Mouse (Mus musculus): ENCODE measurements around the gene Kdm1b. TPM values are rescaled to one million over a fixed set of nuclear protein-coding genes. Genes with fewer than 3 reads are reported as not detected.

The Kdm1b gene
- polyA plus RNA-seq, 1 experiment from 2014 or later = 7.5 TPM

DNA sequence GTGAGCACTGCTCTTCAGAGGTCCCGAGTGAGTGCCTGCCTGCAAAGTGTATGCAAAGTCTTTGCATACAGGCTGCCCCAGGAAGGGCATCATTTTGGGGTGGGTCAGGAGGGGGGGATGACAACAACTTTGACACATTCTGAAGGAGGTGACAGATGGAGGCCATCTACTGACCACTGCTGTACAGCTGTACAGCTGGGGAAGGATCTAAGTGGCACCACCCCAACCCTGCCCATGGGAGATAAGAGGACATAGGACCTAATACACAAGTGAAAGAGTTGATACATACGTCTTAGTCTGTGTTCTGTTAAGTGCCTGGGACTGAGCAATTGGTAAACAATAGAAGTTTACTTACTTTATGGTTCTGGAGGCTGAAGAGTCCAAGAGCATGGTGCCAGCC lies 65.9 kb downstream of the Kdm1b start:
- WGBS = 67% methylated on average over 2 of the region's 2 CpGs
- H3K36me3 ChIP-seq (ENCODE audit: control insufficient read depth, insufficient read depth, low read length) = no peaks in the 10 kb centered on the region
- no peak overlapping the region for H3K4me2 ChIP-seq (ENCODE audit: low read length)
- H3K4me1 ChIP-seq (ENCODE audit: control insufficient read depth in 2 of 2, insufficient read depth in 2 of 2, low read length in 2 of 2) = peaks cover 14 to 51% of the 10 kb centered on the region in 2 experiments
- no peak overlapping the region for H3K4me3 ChIP-seq (ENCODE audit: control insufficient read depth in 1 of 2, insufficient read depth in 1 of 2, low read depth in 1 of 2, low read length in 2 of 2)
- no peaks in the 10 kb centered on the region for H3K27me3 ChIP-seq (ENCODE audit: control insufficient read depth, insufficient read depth, low read length)
- H3K9me3 ChIP-seq (ENCODE audit: control insufficient read depth, low read length) = no peaks in the 10 kb centered on the region
- no peak overlapping the region for H3K27ac ChIP-seq (replicated peaks in 1 of 2; ENCODE audit: control insufficient read depth in 1 of 2, insufficient read depth in 1 of 2, low read depth in 2 of 2, low read length in 2 of 2)
- no peak overlapping the region for H3K9ac ChIP-seq (ENCODE audit: low read length)
- no peak for ATAC-seq (ENCODE audit: insufficient number of reproducible peaks, insufficient read depth, low FRiP score, low read depth)

- H3K9me3 ChIP-seq (ENCODE audit: control insufficient read depth, low read length) = no peaks in the 10 kb centered on the region
- no peaks in the 10 kb centered on the region for H3K36me3 ChIP-seq (ENCODE audit: control insufficient read depth, insufficient read depth, low read length)
- H3K4me3 ChIP-seq (ENCODE audit: control insufficient read depth in 1 of 2, insufficient read depth in 1 of 2, low read depth in 1 of 2, low read length in 2 of 2) = no peak overlapping the region
- no peaks in the 10 kb centered on the region for H3K27me3 ChIP-seq (ENCODE audit: control insufficient read depth, insufficient read depth, low read length)
- H3K27ac ChIP-seq (replicated peaks in 1 of 2; ENCODE audit: control insufficient read depth in 1 of 2, insufficient read depth in 1 of 2, low read depth in 2 of 2, low read length in 2 of 2) = 0 out of 4 replicates have a peak overlapping the region, but pooled peaks of 1 of the 2 experiments have one; percentile 11
- ATAC-seq (ENCODE audit: insufficient number of reproducible peaks, insufficient read depth, low FRiP score, low read depth) = no peak
- no peak overlapping the region for H3K9ac ChIP-seq (ENCODE audit: low read length)
- H3K4me1 ChIP-seq (ENCODE audit: control insufficient read depth in 2 of 2, insufficient read depth in 2 of 2, low read length in 2 of 2) = peaks cover 13 to 49% of the 10 kb centered on the region in 2 experiments
- WGBS = 57% methylated on average over 3 of the region's 3 CpGs
- H3K4me2 ChIP-seq (ENCODE audit: low read length) = no peak overlapping the region; the same call in 1 of the 2 replicates
Observed at GRCm38 (mm10) chr13:47111185-47111584, 67.9 kb downstream of the Kdm1b start.

GRCm38 (mm10) chr13:47112056-47112455 lies 68.8 kb downstream of the Kdm1b start:
- Histone ChIP-seq H3K9ac (ENCODE audit: low read length) (no peak overlapping the region), H3K27ac (replicated peaks in 1 of 2; ENCODE audit: control insufficient read depth in 1 of 2, insufficient read depth in 1 of 2, low read depth in 2 of 2, low read length in 2 of 2) (no peak overlapping the region), H3K4me3 (ENCODE audit: control insufficient read depth in 1 of 2, insufficient read depth in 1 of 2, low read depth in 1 of 2, low read length in 2 of 2) (no peak overlapping the region), H3K27me3 (ENCODE audit: control insufficient read depth, insufficient read depth, low read length) (no peaks in the 10 kb centered on the region), H3K9me3 (ENCODE audit: control insufficient read depth, low read length) (no peaks in the 10 kb centered on the region), H3K4me1 (ENCODE audit: control insufficient read depth in 2 of 2, insufficient read depth in 2 of 2, low read length in 2 of 2) (peaks cover 13 to 46% of the 10 kb centered on the region in 2 experiments), H3K36me3 (ENCODE audit: control insufficient read depth, insufficient read depth, low read length) (no peaks in the 10 kb centered on the region), H3K4me2 (ENCODE audit: low read length) (no peak overlapping the region)
- no peak for ATAC-seq (ENCODE audit: insufficient number of reproducible peaks, insufficient read depth, low FRiP score, low read depth)
- WGBS = 80% methylated on average over 3 of the region's 3 CpGs

DNA sequence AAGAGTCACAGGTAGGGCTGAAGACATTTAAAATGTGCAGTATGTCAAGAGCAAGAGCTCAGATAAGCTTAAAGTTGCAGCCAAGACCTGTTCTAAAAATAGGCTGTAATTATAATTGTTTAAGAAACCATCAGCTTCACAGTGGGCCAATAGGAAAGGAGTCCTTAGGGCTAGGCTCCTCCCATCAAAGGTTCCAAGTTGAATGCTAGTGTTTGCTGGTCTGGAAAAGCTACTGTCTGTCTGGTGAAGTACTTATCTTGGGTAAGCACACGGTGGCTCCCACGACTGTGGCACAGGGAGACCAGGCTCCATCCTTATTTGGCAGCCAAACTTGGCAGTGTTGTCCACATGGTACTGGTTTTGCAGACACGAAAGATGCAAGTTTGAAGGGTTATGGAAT lies 69.6 kb downstream of the Kdm1b start:
- no peak overlapping the region for H3K4me3 ChIP-seq (ENCODE audit: control insufficient read depth in 1 of 2, insufficient read depth in 1 of 2, low read depth in 1 of 2, low read length in 2 of 2)
- H3K4me2 ChIP-seq (ENCODE audit: low read length) = no peak overlapping the region
- peak overlapping the region; percentile 37; a peak in 3 of 4 replicates for H3K27ac ChIP-seq (replicated peaks in 1 of 2; ENCODE audit: control insufficient read depth in 1 of 2, insufficient read depth in 1 of 2, low read depth in 2 of 2, low read length in 2 of 2)
- no peaks in the 10 kb centered on the region for H3K36me3 ChIP-seq (ENCODE audit: control insufficient read depth, insufficient read depth, low read length)
- WGBS = 21% methylated on average over 3 of the region's 3 CpGs
- H3K27me3 ChIP-seq (ENCODE audit: control insufficient read depth, insufficient read depth, low read length) = no peaks in the 10 kb centered on the region
- no peak for ATAC-seq (ENCODE audit: insufficient number of reproducible peaks, insufficient read depth, low FRiP score, low read depth)
- H3K4me1 ChIP-seq (ENCODE audit: control insufficient read depth in 2 of 2, insufficient read depth in 2 of 2, low read length in 2 of 2) = peaks cover 13 to 40% of the 10 kb centered on the region in 2 experiments
- no peak overlapping the region for H3K9ac ChIP-seq (ENCODE audit: low read length)
- H3K9me3 ChIP-seq (ENCODE audit: control insufficient read depth, low read length) = no peaks in the 10 kb centered on the region

DNA sequence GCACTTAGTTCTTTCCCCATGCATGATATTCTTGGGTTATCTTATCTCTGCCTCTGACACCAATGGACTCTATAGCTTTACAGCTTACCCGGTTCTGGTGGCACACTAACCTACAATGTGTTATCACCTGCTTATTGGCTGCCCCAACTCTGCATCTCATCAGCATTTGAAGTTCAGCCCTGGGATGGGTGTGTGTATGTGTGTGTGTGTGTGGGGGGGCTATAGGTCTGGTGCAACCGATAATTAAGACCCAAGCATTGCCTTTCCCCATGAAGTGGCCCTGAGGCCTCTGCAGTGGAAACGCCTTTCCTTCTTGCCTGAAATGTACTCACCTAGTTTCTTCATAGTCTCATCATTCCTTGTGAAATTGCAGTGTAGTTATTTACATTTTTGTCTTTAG lies 72.7 kb downstream of the Kdm1b start:
- H3K9ac ChIP-seq (ENCODE audit: low read length) = no peak overlapping the region
- H3K4me1 ChIP-seq (ENCODE audit: control insufficient read depth in 2 of 2, insufficient read depth in 2 of 2, low read length in 2 of 2) = peaks cover 13 to 33% of the 10 kb centered on the region in 2 experiments
- no peaks in the 10 kb centered on the region for H3K27me3 ChIP-seq (ENCODE audit: control insufficient read depth, insufficient read depth, low read length)
- 69% methylated on average over 3 of the region's 3 CpGs for WGBS
- H3K4me2 ChIP-seq (ENCODE audit: low read length) = no peak overlapping the region
- H3K27ac ChIP-seq (replicated peaks in 1 of 2; ENCODE audit: control insufficient read depth in 1 of 2, insufficient read depth in 1 of 2, low read depth in 2 of 2, low read length in 2 of 2) = no peak overlapping the region
- no peaks in the 10 kb centered on the region for H3K36me3 ChIP-seq (ENCODE audit: control insufficient read depth, insufficient read depth, low read length)
- no peak for ATAC-seq (ENCODE audit: insufficient number of reproducible peaks, insufficient read depth, low FRiP score, low read depth)
- H3K4me3 ChIP-seq (ENCODE audit: control insufficient read depth in 1 of 2, insufficient read depth in 1 of 2, low read depth in 1 of 2, low read length in 2 of 2) = no peak overlapping the region
- H3K9me3 ChIP-seq (ENCODE audit: control insufficient read depth, low read length) = no peaks in the 10 kb centered on the region

- Histone ChIP-seq H3K4me3 (ENCODE audit: control insufficient read depth in 1 of 2, insufficient read depth in 1 of 2, low read depth in 1 of 2, low read length in 2 of 2) (no peak overlapping the region), H3K9ac (ENCODE audit: low read length) (no peak overlapping the region), H3K27me3 (ENCODE audit: control insufficient read depth, insufficient read depth, low read length) (no peaks in the 10 kb centered on the region), H3K9me3 (ENCODE audit: control insufficient read depth, low read length) (no peaks in the 10 kb centered on the region), H3K36me3 (ENCODE audit: control insufficient read depth, insufficient read depth, low read length) (no peaks in the 10 kb centered on the region), H3K4me1 (ENCODE audit: control insufficient read depth in 2 of 2, insufficient read depth in 2 of 2, low read length in 2 of 2) (peaks cover 8 to 29% of the 10 kb centered on the region in 2 experiments), H3K4me2 (ENCODE audit: low read length) (peak overlapping the region; percentile 79; the same call in 1 of the 2 replicates), H3K27ac (replicated peaks in 1 of 2; ENCODE audit: control insufficient read depth in 1 of 2, insufficient read depth in 1 of 2, low read depth in 2 of 2, low read length in 2 of 2) (no peak overlapping the region)
- no peak for ATAC-seq (ENCODE audit: insufficient number of reproducible peaks, insufficient read depth, low FRiP score, low read depth)
- WGBS = 45% methylated on average over 12 of the region's 12 CpGs
Observed at GRCm38 (mm10) chr13:47121333-47121889, 78.1 kb downstream of the Kdm1b start.

DNA sequence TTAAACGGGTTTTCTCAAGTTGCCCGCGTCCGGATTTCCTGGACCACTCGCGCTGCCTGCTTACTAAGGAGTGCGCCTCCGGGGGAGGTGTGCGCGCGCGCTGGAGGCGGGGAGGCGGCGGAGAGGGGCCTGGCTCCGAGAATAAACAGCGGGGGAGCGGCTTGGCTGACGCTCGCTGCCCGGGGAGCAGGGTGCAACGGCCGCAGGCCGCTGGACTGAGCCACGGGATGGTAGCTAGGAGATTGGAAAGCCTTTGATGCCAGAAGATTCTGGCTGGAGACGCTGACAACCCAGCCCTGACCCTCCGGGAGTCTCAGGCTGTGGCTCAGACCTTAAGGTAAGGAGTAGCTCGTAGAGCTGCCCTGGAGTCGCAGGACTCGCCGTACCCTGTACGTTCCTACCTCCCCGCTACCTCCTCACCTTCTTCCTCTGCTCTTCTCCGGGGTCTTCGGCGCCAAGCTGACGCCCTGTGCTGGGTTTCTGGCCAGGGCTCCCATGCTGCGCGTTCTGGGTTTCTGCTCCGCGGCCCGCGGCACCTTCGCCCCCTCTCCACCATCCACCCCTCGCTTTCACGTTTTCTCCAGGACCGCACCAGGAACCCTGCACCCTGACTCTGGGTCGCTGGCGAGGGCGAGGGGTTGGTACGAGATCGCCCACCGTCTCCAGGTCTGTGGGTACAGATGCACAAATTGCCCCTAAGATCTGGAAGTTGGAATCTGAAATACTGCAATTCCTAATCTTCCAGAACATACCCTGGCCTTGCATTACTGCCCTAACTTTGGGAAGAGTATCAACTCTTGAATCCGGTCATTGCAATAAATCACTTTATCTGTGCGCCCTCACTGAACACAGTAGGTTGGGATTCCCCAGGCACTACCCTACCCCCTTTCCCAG lies 79.5 kb downstream of the Kdm1b start, which contains the start of gene Rnf144b:
Rnf144b (plus strand) TSS at position 120 of the 894 bp plus-strand sequence.
- Histone ChIP-seq H3K4me1 (ENCODE audit: control insufficient read depth in 2 of 2, insufficient read depth in 2 of 2, low read length in 2 of 2) (peaks cover 8 to 29% of the 10 kb centered on the region in 2 experiments), H3K4me2 (ENCODE audit: low read length) (peak within 1 kb of the TSS; percentile 79), H3K27me3 (ENCODE audit: control insufficient read depth, insufficient read depth, low read length) (no peaks in the 10 kb centered on the region), H3K9me3 (ENCODE audit: control insufficient read depth, low read length) (no peaks in the 10 kb centered on the region), H3K9ac (ENCODE audit: low read length) (peak within 1 kb of the TSS; percentile 76), H3K27ac (replicated peaks in 1 of 2; ENCODE audit: control insufficient read depth in 1 of 2, insufficient read depth in 1 of 2, low read depth in 2 of 2, low read length in 2 of 2) (peak within 1 kb of the TSS; percentile 24 to 45; a peak in 3 of 4 replicates), H3K4me3 (ENCODE audit: control insufficient read depth in 1 of 2, insufficient read depth in 1 of 2, low read depth in 1 of 2, low read length in 2 of 2) (peak within 1 kb of the TSS; percentile 58 to 66), H3K36me3 (ENCODE audit: control insufficient read depth, insufficient read depth, low read length) (no peaks in the 10 kb centered on the region)
- WGBS = 1% methylated on average over 53 of the region's 55 CpGs
- no peak for ATAC-seq (ENCODE audit: insufficient number of reproducible peaks, insufficient read depth, low FRiP score, low read depth)
